Mouse (Mus musculus): ENCODE measurements around the gene Gja8. TPM values are rescaled to one million over a fixed set of nuclear protein-coding genes. Genes with fewer than 3 reads are reported as not detected.

Gja8 gene
- polyA plus RNA-seq, 1 experiment from 2014 or later: 0.09 TPM

DNA sequence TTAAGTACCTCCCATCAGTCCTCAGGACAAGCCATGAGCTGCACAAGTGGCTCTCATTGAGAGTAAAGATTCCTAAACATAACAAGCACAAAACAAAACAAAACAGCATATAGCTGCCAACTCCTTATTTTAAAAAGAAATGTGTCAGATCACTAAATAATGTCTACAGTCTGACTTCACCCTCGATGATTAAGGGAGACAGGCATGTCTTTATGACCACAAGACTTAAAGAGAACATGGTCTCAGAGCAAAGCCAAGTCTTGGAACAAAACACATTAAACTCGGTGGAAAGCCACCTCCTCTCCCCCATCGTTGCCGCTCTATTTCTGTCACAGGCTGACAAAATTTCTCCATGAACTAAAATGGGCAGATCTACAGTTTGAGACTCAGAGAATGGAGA, 1.2 kb downstream of the Gja8 start:
- H3K9ac ChIP-seq: no peak overlapping the region
- no peaks in the 10 kb centered on the region for H3K27me3 ChIP-seq
- no peak overlapping the region for H3K4me3 ChIP-seq (replicated peaks)
- H3K9me3 ChIP-seq (replicated peaks): no peaks in the 10 kb centered on the region
- WGBS: 53% methylated on average over 4 of the region's 4 CpGs
- no peak overlapping the region for H3K4me2 ChIP-seq
- H3K4me1 ChIP-seq: peaks cover 4% of the 10 kb centered on the region; the same call in 1 of the 2 replicates
- no peaks in the 10 kb centered on the region for H3K36me3 ChIP-seq
- no peak overlapping the region for H3K27ac ChIP-seq
- no peak for ATAC-seq (replicated peaks; ENCODE audit: low FRiP score)

GRCm38 (mm10) chr3:96920991-96921390, 4.8 kb downstream of the Gja8 start:
- no peaks in the 10 kb centered on the region for H3K27me3 ChIP-seq
- no peak overlapping the region for H3K4me3 ChIP-seq (replicated peaks)
- no peak overlapping the region for H3K27ac ChIP-seq
- H3K4me1 ChIP-seq: peaks cover 4% of the 10 kb centered on the region; the same call in 1 of the 2 replicates
- no peak overlapping the region for H3K9ac ChIP-seq
- no peak for ATAC-seq (replicated peaks; ENCODE audit: low FRiP score)
- no peaks in the 10 kb centered on the region for H3K36me3 ChIP-seq
- no peak overlapping the region for H3K4me2 ChIP-seq
- H3K9me3 ChIP-seq (replicated peaks): no peaks in the 10 kb centered on the region
- 20% methylated on average over 7 of the region's 7 CpGs for WGBS

DNA sequence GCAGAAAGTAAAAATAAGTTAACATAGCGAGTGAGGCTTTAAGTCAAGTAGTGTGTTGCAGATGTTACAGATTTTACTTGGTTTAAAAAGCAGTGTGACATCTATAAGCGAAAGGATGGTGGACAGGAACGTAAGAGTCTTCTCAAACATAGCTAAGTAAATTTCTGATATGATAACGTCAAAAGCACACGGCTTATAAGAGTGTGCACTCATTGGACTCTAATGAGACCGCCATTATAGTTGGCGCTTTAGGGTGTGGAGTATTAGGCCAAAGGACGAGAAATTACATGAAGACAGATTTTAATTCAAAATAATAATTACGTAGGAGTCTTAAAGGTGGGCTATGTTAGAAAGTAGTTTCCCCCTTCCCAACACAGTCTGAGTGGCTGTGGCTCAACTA, 20.2 kb downstream of the Gja8 start:
- Histone ChIP-seq H3K4me2 (peak overlapping the region; percentile 88), H3K9me3 (replicated peaks) (no peaks in the 10 kb centered on the region), H3K4me3 (replicated peaks) (peak overlapping the region; percentile 94), H3K27me3 (peaks cover 21% of the 10 kb centered on the region), H3K4me1 (peaks cover 13% of the 10 kb centered on the region), H3K9ac (peak overlapping the region; percentile 83), H3K36me3 (no peaks in the 10 kb centered on the region), H3K27ac (no peak overlapping the region)
- no peak for ATAC-seq (replicated peaks; ENCODE audit: low FRiP score)
- WGBS: 48% methylated on average over 9 of the region's 9 CpGs

GRCm38 (mm10) chr3:96904851-96905541, 20.8 kb downstream of the Gja8 start, which contains the start of gene Gpr89:
Gene Gpr89, minus strand, starts transcription at chr3:96905346.
- Histone ChIP-seq H3K27ac (0 out of 2 replicates have a peak within 1 kb of the TSS, but pooled peaks have one; percentile 38), H3K4me1 (peaks cover 13% of the 10 kb centered on the region), H3K9me3 (replicated peaks) (no peaks in the 10 kb centered on the region), H3K4me2 (peak within 1 kb of the TSS; percentile 88), H3K9ac (peak within 1 kb of the TSS; percentile 83), H3K4me3 (replicated peaks) (peak within 1 kb of the TSS; percentile 94), H3K36me3 (no peaks in the 10 kb centered on the region), H3K27me3 (peaks cover 18% of the 10 kb centered on the region)
- WGBS: under 1% methylated on average over 40 of the region's 40 CpGs
- ATAC-seq (replicated peaks; ENCODE audit: low FRiP score): peak; percentile 97

DNA sequence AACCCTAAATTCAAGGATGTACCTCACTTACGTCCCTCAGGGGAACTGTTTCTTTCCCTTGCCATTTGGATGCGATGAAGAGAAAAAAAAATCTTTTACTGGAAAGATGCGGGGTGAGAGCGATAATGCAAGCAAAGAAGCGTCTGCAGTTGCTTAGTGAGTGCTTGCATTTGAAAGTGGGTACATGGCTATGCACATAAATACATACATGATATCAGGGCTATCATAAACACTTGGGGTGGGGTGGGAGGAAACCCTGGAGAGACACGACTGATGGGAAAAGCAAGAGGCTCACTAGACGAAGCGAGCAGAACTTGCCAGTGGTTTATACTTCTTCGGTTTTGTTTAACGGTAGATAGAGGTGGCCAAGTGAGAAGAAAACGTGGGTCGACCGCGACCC, 21.4 kb downstream of the Gja8 start, which contains the start of gene Gja5:
Gene Gja5, plus strand, starts transcription at position 301 of the 400 bp plus-strand sequence.
- Histone ChIP-seq H3K4me3 (replicated peaks) (peak within 1 kb of the TSS; percentile 94), H3K27ac (0 out of 2 replicates have a peak within 1 kb of the TSS, but pooled peaks have one; percentile 38), H3K27me3 (peaks cover 18% of the 10 kb centered on the region), H3K4me1 (peaks cover 13% of the 10 kb centered on the region), H3K9me3 (replicated peaks) (no peaks in the 10 kb centered on the region), H3K36me3 (no peaks in the 10 kb centered on the region), H3K4me2 (peak within 1 kb of the TSS; percentile 88), H3K9ac (peak within 1 kb of the TSS; percentile 83)
- WGBS: 15% methylated on average over 14 of the region's 14 CpGs
- ATAC-seq (replicated peaks; ENCODE audit: low FRiP score): no peak

DNA sequence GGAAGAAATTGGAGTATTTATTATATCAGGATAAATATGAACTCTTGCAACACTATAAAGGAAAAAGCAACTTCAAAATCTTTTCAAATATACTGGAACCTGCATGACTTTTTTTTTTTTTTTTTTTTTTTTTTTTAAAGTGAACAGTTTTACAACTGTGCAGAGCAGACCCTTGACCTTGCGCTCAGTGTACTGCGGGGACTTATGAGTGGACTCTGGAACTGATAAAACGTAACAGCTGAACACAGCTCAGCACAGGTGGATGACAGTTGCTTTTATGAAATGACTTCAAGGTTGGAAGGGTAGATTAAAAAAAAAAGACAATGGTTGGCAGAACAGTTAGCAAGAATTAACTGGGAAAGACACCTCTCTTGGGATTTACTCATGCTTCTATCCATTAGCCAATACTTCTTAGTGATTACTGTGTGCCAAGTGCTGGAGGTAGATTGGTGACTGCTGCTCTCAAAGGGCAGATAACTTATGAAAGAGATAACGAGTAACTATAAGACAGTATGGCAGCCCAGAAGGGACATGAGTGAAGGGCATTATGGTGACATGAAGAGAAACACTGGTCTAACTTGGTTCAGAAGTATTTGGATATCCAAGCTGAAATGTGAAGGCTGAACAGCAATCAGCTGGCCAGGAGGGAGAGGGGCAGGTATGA, 23.4 kb downstream of the Gja8 start:
- Histone ChIP-seq H3K36me3 (peaks cover 9% of the 10 kb centered on the region), H3K9ac (no peak overlapping the region), H3K4me3 (replicated peaks) (no peak overlapping the region), H3K4me1 (peaks cover 13% of the 10 kb centered on the region), H3K27ac (no peak overlapping the region), H3K9me3 (replicated peaks) (no peaks in the 10 kb centered on the region), H3K27me3 (peaks cover 10% of the 10 kb centered on the region), H3K4me2 (no peak overlapping the region)
- no peak for ATAC-seq (replicated peaks; ENCODE audit: low FRiP score)
- WGBS: 81% methylated on average over 4 of the region's 4 CpGs

- no peak overlapping the region for H3K9ac ChIP-seq
- H3K4me2 ChIP-seq: no peak overlapping the region
- H3K4me3 ChIP-seq (replicated peaks): no peak overlapping the region
- ATAC-seq (replicated peaks; ENCODE audit: low FRiP score): no peak
- H3K9me3 ChIP-seq (replicated peaks): no peaks in the 10 kb centered on the region
- no peaks in the 10 kb centered on the region for H3K4me1 ChIP-seq
- 92% methylated on average over 7 of the region's 7 CpGs for WGBS
- no peaks in the 10 kb centered on the region for H3K27me3 ChIP-seq
- H3K36me3 ChIP-seq: peaks cover 59% of the 10 kb centered on the region
- no peak overlapping the region for H3K27ac ChIP-seq
These were observed 42.1 kb downstream of the Gja8 start for GRCm38 (mm10) chr3:96883690-96884089.

GRCm38 (mm10) chr3:96882061-96882849, 43.6 kb downstream of the Gja8 start:
- Histone ChIP-seq H3K4me2 (no peak overlapping the region), H3K36me3 (peaks cover 56% of the 10 kb centered on the region), H3K27me3 (no peaks in the 10 kb centered on the region), H3K4me1 (no peaks in the 10 kb centered on the region), H3K9me3 (replicated peaks) (no peaks in the 10 kb centered on the region), H3K4me3 (replicated peaks) (no peak overlapping the region), H3K27ac (no peak overlapping the region), H3K9ac (no peak overlapping the region)
- ATAC-seq (replicated peaks; ENCODE audit: low FRiP score): no peak
- WGBS: 92% methylated on average over 14 of the region's 14 CpGs

- Histone ChIP-seq H3K9ac (no peak overlapping the region), H3K9me3 (replicated peaks) (no peaks in the 10 kb centered on the region), H3K36me3 (peaks cover 54% of the 10 kb centered on the region), H3K4me1 (no peaks in the 10 kb centered on the region), H3K4me3 (replicated peaks) (no peak overlapping the region), H3K27me3 (no peaks in the 10 kb centered on the region), H3K4me2 (no peak overlapping the region), H3K27ac (no peak overlapping the region)
- WGBS: 57% methylated on average over 6 of the region's 6 CpGs
- no peak for ATAC-seq (replicated peaks; ENCODE audit: low FRiP score)
These were observed 44.3 kb downstream of the Gja8 start for GRCm38 (mm10) chr3:96881557-96881956.

- Histone ChIP-seq H3K9ac (no peak overlapping the region), H3K27me3 (no peaks in the 10 kb centered on the region), H3K4me1 (no peaks in the 10 kb centered on the region), H3K4me2 (no peak overlapping the region), H3K36me3 (peaks cover 51% of the 10 kb centered on the region), H3K27ac (no peak overlapping the region), H3K9me3 (replicated peaks) (no peaks in the 10 kb centered on the region), H3K4me3 (replicated peaks) (no peak overlapping the region)
- WGBS: 84% methylated on average over 4 of the region's 4 CpGs
- no peak for ATAC-seq (replicated peaks; ENCODE audit: low FRiP score)
These were observed 45.4 kb downstream of the Gja8 start for GRCm38 (mm10) chr3:96880385-96880784.

GRCm38 (mm10) chr3:96879536-96879935, 46.3 kb downstream of the Gja8 start:
- no peak for ATAC-seq (replicated peaks; ENCODE audit: low FRiP score)
- Histone ChIP-seq H3K4me1 (no peaks in the 10 kb centered on the region), H3K9ac (no peak overlapping the region), H3K4me3 (replicated peaks) (no peak overlapping the region), H3K4me2 (no peak overlapping the region), H3K36me3 (peaks cover 56% of the 10 kb centered on the region), H3K27ac (no peak overlapping the region), H3K9me3 (replicated peaks) (no peaks in the 10 kb centered on the region), H3K27me3 (no peaks in the 10 kb centered on the region)
- WGBS: 85% methylated on average over 9 of the region's 9 CpGs

All from kidney, embryonic 15.5 days (tissue).